Mouse (Mus musculus) limb, embryonic 13.5 days (tissue): ENCODE data around the gene Umad1. TPM values are rescaled to one million over a fixed set of nuclear protein-coding genes. Genes with fewer than 3 reads are reported as not detected.

Experiments
- ATAC-seq: fragments of 200-750 bp; cut with Nextera tagmentation; 2 replicates; pipeline ENCODE4 v1.8.0; 2017; ENCODE audit warnings: low read depth, moderate number of reproducible peaks, moderate TSS enrichment; ENCODE audit not compliant: low FRiP score
- H3K27ac ChIP-seq: fragments of 300-500 bp; sonication (generic); 2 replicates; pipeline ENCODE4 v1.5.1; 2015; ENCODE audit warnings: inconsistent platforms, mild to moderate bottlenecking, moderate library complexity
- H3K27me3 ChIP-seq: fragments of 300-500 bp; sonication (generic); 2 replicates; pipeline ENCODE4 v1.6.1; 2015; ENCODE audit warnings: mild to moderate bottlenecking, inconsistent platforms
- H3K36me3 ChIP-seq: fragments of 300-500 bp; sonication (generic); 2 replicates; pipeline ENCODE4 v1.6.1; 2015; ENCODE audit warnings: inconsistent platforms, mild to moderate bottlenecking, moderate library complexity
- H3K4me1 ChIP-seq: fragments of 300-500 bp; sonication (generic); 2 replicates; pipeline ENCODE4 v1.6.1; 2015; ENCODE audit warnings: inconsistent platforms
- H3K4me2 ChIP-seq: fragments of 300-500 bp; sonication (generic); replicated peaks from 2 replicates; pipeline ENCODE4 v1.6.1; 2015; ENCODE audit warnings: inconsistent platforms, mild to moderate bottlenecking, moderate library complexity
- H3K4me3 ChIP-seq: fragments of 300-500 bp; sonication (generic); 2 replicates; pipeline ENCODE4 v1.5.1; 2015; ENCODE audit warnings: moderate library complexity, mild to moderate bottlenecking, inconsistent platforms
- H3K9ac ChIP-seq: fragments of 300-500 bp; sonication (generic); 2 replicates; pipeline ENCODE4 v1.6.1; 2015; ENCODE audit warnings: mild to moderate bottlenecking, inconsistent platforms
- H3K9me3 ChIP-seq: fragments of 300-500 bp; sonication (generic); 2 replicates; pipeline ENCODE4 v1.6.1; 2016; ENCODE audit warnings: inconsistent platforms
- WGBS: fragments of 180-500 bp; shearing (Covaris S2); methylation state at CpG from one replicate; pipeline ENCODE4 v1.1.7; 2015; 5-methylcytosine and 5-hydroxymethylcytosine counted together
- polyA plus RNA-seq: library from polyadenylated mRNA; unstranded; fragments of >200 nt; fragmentation: Nextera tagmentation; extraction: Ambion mirVana; gene quantifications from 2 replicates; pipeline ENCODE4 v1.2.1, GENCODE M21; 2015

Gene Umad1
- polyA plus RNA-seq, 1 experiment from 2014 or later = 16.9 TPM

DNA sequence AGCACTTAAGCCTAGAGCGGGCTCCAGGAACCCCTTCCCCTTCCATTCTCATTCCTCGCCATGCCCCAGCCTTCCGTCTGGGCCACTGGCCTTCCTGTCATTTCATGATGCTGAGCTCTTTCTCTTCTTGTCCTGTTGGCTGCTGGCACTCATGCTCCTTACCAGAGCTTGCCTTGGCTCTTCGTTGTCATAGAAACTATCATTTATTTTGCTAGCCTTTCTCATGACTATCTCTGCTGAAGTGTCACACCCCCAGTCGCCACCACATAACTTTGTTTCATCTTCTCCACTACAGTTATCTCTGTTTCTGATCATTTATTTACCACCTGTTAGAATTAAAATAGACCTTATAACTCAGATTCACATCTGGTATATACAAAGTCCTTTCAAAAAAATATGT, 117.3 kb downstream of the Umad1 start:
- no peaks in the 10 kb centered on the region for H3K27me3 ChIP-seq
- 90% methylated on average over 5 of the region's 5 CpGs for WGBS
- H3K9me3 ChIP-seq = no peaks in the 10 kb centered on the region

DNA sequence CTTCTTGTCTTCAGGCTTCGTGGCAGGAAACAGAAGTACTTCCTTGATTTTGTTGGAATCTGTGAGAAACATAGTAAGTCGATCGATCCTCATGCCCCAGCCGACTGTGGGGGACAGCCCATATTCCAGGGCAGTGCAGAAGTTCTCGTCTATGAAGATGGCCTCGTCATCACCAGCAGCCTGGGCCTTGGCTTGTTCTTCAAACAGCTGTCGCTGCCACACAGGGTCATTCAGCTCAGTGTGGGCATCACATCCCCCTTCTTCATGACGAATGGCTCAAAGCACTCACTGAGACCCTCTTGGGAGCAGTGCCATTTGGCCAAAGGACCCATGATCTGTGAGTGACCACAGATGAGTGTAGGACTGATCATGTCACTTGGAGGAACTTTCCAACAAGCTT, 118.6 kb downstream of the Umad1 start:
- no peaks in the 10 kb centered on the region for H3K4me1 ChIP-seq
- no peaks in the 10 kb centered on the region for H3K9me3 ChIP-seq
- H3K9ac ChIP-seq = no peak overlapping the region
- 88% methylated on average over 8 of the region's 8 CpGs for WGBS
- no peaks in the 10 kb centered on the region; the same call in none of the 2 replicates for H3K36me3 ChIP-seq
- no peak overlapping the region for H3K4me2 ChIP-seq
- H3K4me3 ChIP-seq = no peak overlapping the region
- no peak for ATAC-seq
- no peaks in the 10 kb centered on the region for H3K27me3 ChIP-seq
- H3K27ac ChIP-seq = no peak overlapping the region

More for the DNA sequence above, 117.3 kb downstream of the Umad1 start:
- H3K27ac ChIP-seq = no peak overlapping the region
- no peak overlapping the region for H3K4me3 ChIP-seq
- no peaks in the 10 kb centered on the region; the same call in none of the 2 replicates for H3K36me3 ChIP-seq
- no peak for ATAC-seq
- H3K4me1 ChIP-seq = no peaks in the 10 kb centered on the region
- no peak overlapping the region for H3K9ac ChIP-seq
- H3K4me2 ChIP-seq = no peak overlapping the region

DNA sequence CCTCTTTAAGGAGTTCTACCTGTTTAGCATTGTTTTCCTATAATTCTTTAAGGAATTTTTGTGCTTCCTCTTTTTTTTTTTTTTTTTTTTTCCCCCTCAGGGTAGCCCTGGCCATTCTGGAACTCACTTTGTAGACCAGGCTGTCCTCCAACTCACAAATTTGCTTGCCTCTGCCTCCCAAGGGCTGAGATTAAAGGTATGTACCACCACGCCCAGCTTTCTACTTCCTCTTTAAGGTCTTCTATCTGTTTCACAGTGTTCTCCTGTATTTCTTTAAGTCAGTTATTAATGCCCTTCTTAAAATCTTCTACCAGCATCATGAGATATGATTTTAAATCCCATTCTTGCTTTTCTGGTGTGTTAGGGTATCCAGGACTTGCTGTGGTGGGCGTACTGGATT, 130.2 kb downstream of the Umad1 start:
- no peak for ATAC-seq
- Histone ChIP-seq H3K4me3 (no peak overlapping the region), H3K27me3 (no peaks in the 10 kb centered on the region), H3K4me2 (no peak overlapping the region), H3K4me1 (no peaks in the 10 kb centered on the region), H3K9ac (no peak overlapping the region), H3K36me3 (no peaks in the 10 kb centered on the region), H3K27ac (no peak overlapping the region), H3K9me3 (no peaks in the 10 kb centered on the region)
- 99% methylated on average over 2 of the region's 2 CpGs for WGBS

DNA sequence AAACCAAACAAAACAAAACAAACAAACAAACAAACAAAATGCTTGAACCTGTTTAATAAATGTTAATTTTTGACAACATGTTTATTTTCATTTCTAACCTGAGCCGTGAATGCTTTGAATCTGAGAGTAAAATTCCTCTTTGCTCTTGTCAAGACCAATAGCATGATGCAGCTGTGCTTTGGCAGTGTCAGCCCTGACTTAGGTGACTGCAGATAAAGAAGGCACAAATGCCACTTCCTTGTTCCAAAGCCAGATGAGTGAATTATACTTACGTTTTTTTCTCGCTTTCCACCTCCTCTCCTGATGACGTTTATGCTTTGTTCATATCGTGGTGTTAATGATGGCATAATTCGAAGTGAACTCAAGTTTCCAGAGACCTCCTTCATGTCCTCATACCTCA, 131.2 kb downstream of the Umad1 start:
- no peak overlapping the region for H3K4me2 ChIP-seq
- WGBS = 88% methylated on average over 6 of the region's 6 CpGs
- no peaks in the 10 kb centered on the region for H3K36me3 ChIP-seq
- no peak overlapping the region for H3K27ac ChIP-seq
- H3K9me3 ChIP-seq = no peaks in the 10 kb centered on the region
- no peaks in the 10 kb centered on the region for H3K27me3 ChIP-seq
- no peak overlapping the region for H3K4me3 ChIP-seq
- H3K4me1 ChIP-seq = no peaks in the 10 kb centered on the region
- no peak for ATAC-seq
- no peak overlapping the region for H3K9ac ChIP-seq

DNA sequence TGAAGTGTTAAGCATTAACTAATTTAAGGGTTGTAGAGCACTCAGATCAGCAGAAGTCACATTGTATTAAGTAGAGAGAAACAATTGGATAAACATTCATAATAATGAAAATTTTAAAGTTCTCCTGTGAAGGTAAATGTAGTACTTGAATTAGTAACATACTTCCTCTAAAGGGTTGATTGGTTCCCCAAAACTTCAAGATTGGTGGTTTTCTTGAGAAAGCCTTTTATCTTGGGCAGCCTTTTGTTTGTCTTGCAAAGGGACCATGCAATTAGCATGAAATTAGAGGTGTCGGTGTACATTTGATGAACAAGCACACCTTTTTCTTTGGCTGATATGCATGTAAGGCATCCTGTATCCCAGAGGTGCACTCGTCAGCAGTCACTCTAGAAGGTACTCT, 131.8 kb downstream of the Umad1 start:
- Histone ChIP-seq H3K36me3 (no peaks in the 10 kb centered on the region), H3K4me2 (no peak overlapping the region), H3K4me3 (no peak overlapping the region), H3K9me3 (no peaks in the 10 kb centered on the region), H3K27ac (no peak overlapping the region), H3K27me3 (no peaks in the 10 kb centered on the region), H3K9ac (no peak overlapping the region), H3K4me1 (no peaks in the 10 kb centered on the region)
- no peak for ATAC-seq
- 87% methylated on average over 2 of the region's 2 CpGs for WGBS

DNA sequence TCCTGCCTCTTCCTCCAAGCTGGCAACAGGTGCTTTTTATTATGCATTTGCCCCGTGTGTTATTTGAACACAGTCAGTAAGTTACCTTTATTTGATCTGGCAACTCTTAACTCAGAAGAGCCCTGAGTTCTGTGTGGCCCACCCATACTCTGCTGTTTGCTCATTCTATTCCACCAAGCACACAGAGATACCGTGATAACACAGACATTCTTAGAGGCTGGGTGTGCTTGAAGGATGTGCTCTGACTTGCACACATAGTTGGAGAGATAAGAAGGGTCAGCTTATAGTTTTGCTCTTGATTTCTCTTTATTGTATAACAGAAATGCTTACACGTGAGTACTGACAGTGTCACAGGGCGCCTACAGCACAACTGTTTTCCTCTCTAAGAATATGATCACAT, 133.9 kb downstream of the Umad1 start:
- H3K9me3 ChIP-seq = no peaks in the 10 kb centered on the region
- H3K36me3 ChIP-seq = no peaks in the 10 kb centered on the region
- WGBS = 56% methylated on average over 4 of the region's 4 CpGs
- no peak overlapping the region for H3K4me3 ChIP-seq
- H3K4me1 ChIP-seq = no peaks in the 10 kb centered on the region
- H3K27ac ChIP-seq = no peak overlapping the region
- ATAC-seq = no peak
- H3K9ac ChIP-seq = no peak overlapping the region
- H3K27me3 ChIP-seq = no peaks in the 10 kb centered on the region
- H3K4me2 ChIP-seq = no peak overlapping the region

DNA sequence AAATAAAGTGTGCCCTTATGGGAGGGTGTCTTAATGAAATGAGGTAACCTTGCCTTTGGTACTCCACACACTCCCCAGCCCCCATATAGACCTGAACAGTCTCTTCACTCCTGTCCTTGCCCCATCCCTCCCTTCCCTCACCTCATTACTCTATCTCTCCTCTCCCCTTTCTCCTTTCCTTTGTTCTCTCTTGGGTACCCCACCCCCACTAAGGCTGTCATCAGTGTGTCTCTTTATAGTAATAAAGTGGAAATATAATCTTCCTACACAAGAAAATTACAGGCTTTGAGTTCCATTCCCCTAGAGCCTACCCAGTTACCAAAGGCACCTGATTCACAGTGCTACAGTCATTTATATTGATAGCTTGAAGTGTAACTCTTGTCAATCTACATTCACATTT, 135.0 kb downstream of the Umad1 start:
- no peak overlapping the region for H3K4me3 ChIP-seq
- H3K36me3 ChIP-seq = no peaks in the 10 kb centered on the region
- H3K27me3 ChIP-seq = no peaks in the 10 kb centered on the region
- no peak overlapping the region for H3K4me2 ChIP-seq
- no peak for ATAC-seq
- no peak overlapping the region for H3K27ac ChIP-seq
- H3K9me3 ChIP-seq = no peaks in the 10 kb centered on the region
- no peak overlapping the region for H3K9ac ChIP-seq
- H3K4me1 ChIP-seq = no peaks in the 10 kb centered on the region

DNA sequence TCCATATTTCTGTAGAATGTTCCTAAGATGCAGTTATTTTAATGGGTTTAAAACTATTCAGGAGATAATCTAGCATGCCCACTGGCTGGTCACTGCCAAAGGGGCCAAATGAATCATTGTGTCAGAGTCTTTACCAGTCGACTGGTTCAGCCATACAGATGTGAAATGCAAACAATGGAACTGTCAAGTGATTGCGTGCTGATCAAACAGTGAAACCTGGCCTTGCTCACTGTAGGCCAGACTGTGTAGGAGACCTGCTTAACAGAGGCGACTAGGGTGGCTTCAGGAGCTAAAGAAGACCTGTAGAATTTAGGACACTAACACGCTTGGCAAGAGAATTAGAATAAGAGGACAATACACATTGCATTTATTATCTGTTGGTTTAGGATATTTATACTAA, 136.0 kb downstream of the Umad1 start:
- Histone ChIP-seq H3K27ac (no peak overlapping the region), H3K4me3 (no peak overlapping the region), H3K9me3 (no peaks in the 10 kb centered on the region), H3K27me3 (no peaks in the 10 kb centered on the region), H3K9ac (no peak overlapping the region), H3K36me3 (no peaks in the 10 kb centered on the region), H3K4me1 (no peaks in the 10 kb centered on the region), H3K4me2 (no peak overlapping the region)
- ATAC-seq = no peak
- 49% methylated on average over 4 of the region's 4 CpGs for WGBS

DNA sequence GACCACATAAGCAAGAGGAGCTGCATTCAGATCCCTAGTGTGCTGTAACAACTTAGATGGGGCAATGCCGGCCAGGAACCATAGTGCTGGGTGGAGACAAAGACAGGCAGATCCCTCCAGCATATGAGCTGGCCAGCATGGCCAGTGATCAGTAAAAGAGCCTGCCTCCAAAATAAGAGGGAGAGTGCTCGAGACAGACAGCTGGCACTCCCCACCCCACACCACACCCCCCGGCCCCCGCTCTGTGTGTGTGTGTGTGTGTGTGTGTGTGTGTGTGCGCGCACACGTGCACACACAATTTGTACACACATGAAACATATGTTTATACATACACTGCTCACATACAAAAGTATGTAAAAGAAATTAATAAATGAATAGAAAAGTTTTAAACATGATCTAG, 138.2 kb downstream of the Umad1 start:
- H3K27ac ChIP-seq = no peak overlapping the region
- ATAC-seq = no peak; the same call in 1 of the 2 replicates
- H3K9me3 ChIP-seq = no peaks in the 10 kb centered on the region
- H3K9ac ChIP-seq = no peak overlapping the region
- no peaks in the 10 kb centered on the region for H3K36me3 ChIP-seq
- no peaks in the 10 kb centered on the region for H3K27me3 ChIP-seq
- no peak overlapping the region for H3K4me2 ChIP-seq
- 0 out of 2 replicates have a peak, but pooled peaks cover 3% of the 10 kb centered on the region for H3K4me1 ChIP-seq
- no peak overlapping the region for H3K4me3 ChIP-seq
- WGBS = 87% methylated on average over 7 of the region's 7 CpGs

DNA sequence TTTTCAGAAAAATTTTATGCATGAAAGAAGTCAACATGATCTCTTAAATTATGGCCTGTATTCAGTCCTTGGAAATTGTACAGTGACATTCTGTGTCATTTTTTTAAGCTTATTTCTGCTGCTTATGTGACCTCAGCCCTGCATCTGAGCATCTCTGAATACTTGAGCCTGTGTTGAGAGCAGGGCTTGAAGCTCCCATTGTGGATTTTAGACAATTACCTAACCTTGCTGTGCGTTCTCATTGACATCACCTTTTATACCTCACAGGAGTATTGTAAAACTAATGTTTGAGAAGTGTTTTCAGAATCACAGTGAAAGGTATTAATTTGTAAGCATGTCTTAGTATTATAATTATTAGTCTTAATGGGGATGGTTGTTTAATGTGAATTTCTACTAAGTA, 140.6 kb downstream of the Umad1 start:
- WGBS = 77% methylated on average over 1 of the region's 1 CpGs
- ATAC-seq = no peak
- H3K27ac ChIP-seq = no peak overlapping the region
- no peaks in the 10 kb centered on the region for H3K9me3 ChIP-seq
- H3K27me3 ChIP-seq = no peaks in the 10 kb centered on the region
- H3K36me3 ChIP-seq = no peaks in the 10 kb centered on the region
- H3K9ac ChIP-seq = no peak overlapping the region
- H3K4me3 ChIP-seq = no peak overlapping the region
- H3K4me1 ChIP-seq = 0 out of 2 replicates have a peak, but pooled peaks cover 3% of the 10 kb centered on the region
- no peak overlapping the region for H3K4me2 ChIP-seq

DNA sequence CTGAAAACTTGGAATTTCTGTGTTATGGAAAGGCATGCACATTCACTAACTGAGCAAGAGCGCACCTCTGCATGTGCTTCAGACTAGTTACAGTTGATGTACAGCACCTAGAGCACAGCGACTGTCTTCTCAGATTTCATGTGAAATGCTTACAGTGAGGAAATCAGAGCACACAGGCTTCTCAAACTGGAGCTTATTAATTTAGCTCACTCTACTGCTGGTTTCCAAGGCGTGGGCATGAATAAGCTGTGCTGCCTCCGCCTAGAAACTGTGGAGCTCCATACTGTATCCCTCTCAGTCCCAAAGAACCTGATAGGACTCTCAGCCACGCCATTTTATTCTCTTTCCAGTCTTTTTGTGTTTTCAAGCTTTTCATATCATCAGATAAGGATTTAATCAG, 144.0 kb downstream of the Umad1 start:
- no peak for ATAC-seq
- WGBS = 82% methylated on average over 5 of the region's 5 CpGs
- Histone ChIP-seq H3K27ac (no peak overlapping the region), H3K9me3 (no peaks in the 10 kb centered on the region), H3K27me3 (no peaks in the 10 kb centered on the region), H3K36me3 (no peaks in the 10 kb centered on the region), H3K4me3 (no peak overlapping the region), H3K9ac (no peak overlapping the region), H3K4me1 (0 out of 2 replicates have a peak, but pooled peaks cover 3% of the 10 kb centered on the region), H3K4me2 (no peak overlapping the region)

DNA sequence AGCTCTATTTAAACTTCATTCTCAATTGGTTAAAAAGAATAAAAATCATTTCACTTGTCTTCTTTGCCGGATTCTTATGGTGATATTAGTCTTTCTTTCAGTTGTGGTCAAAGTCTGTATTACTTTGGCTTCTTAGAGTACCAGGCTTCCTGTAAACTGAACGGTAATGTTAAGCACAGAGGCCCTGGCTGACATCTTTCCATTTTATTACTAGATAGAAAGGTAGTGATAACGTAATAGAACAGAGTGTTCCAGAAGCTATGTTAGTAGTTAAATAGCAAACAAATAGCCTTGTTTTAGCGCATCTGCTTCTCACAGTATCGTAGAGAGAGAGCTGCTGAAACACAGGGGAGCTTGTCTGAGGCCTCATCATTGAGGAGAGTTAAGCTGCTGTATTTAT, 146.8 kb downstream of the Umad1 start:
- no peaks in the 10 kb centered on the region for H3K36me3 ChIP-seq
- H3K4me1 ChIP-seq = 0 out of 2 replicates have a peak, but pooled peaks cover 3% of the 10 kb centered on the region
- H3K4me3 ChIP-seq = no peak overlapping the region
- no peak overlapping the region for H3K27ac ChIP-seq
- H3K27me3 ChIP-seq = no peaks in the 10 kb centered on the region
- H3K9ac ChIP-seq = no peak overlapping the region
- ATAC-seq = no peak
- H3K4me2 ChIP-seq = no peak overlapping the region
- no peaks in the 10 kb centered on the region for H3K9me3 ChIP-seq
- 84% methylated on average over 5 of the region's 5 CpGs for WGBS

DNA sequence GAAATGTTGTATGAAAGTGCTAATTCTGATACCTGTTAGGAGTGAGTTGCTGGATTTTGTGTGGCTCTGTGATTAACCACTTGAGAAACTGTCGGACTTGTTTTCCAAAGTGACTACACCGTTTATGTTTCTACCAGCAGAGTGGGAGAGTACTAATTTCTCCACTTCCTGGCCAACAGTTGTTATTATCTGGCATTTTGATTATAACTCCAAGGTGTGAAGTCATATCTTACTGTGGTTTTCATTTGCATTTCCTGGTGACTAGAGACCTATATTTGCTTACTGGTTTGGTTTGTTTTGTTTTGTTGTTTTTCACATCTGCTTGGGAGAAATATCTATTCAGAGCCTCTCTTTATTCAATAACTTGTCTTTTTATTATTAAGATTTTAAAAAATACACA, 149.2 kb downstream of the Umad1 start:
- WGBS = 80% methylated on average over 2 of the region's 2 CpGs
- Histone ChIP-seq H3K9me3 (no peaks in the 10 kb centered on the region), H3K4me2 (no peak overlapping the region), H3K9ac (no peak overlapping the region), H3K27me3 (no peaks in the 10 kb centered on the region), H3K4me3 (no peak overlapping the region), H3K27ac (no peak overlapping the region), H3K36me3 (no peaks in the 10 kb centered on the region), H3K4me1 (no peaks in the 10 kb centered on the region)
- ATAC-seq = no peak
